Mouse (Mus musculus) stomach, postnatal 0 days (tissue): Measurements from ENCODE around the gene Stpg3.

Experiments
- CTCF ChIP-seq: IDR thresholded peaks from 2 replicates; pipeline ENCODE4 v1.5.1; 2016; ENCODE audit warnings: antibody characterized with exemption, low read depth, mild to moderate bottlenecking, moderate library complexity
- EP300 ChIP-seq: optimal IDR thresholded peaks from 2 replicates; pipeline ENCODE3; 2016; ENCODE audit warnings: antibody characterized with exemption

DNA sequence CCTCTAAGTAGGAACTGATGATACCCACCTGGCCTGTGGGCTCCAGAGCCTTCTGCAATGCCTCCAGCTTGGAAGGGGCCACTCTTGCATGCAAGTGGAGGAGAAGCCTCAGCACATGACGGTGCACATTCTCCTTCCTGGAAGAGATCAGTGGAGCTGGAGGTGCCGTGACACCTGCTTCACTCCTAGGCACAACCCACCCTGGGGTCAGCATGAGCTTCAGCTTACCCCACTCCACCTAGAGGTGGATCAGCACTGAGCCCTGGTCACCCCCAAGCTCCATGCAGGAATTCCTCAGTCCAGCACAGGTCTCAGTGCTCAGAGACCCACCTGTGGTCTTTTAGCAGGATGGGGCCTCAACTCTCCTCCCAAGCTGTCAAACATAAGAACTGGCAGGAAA lies 13.8 kb downstream of the Stpg3 start:
- TF ChIP-seq CTCF: no peak
- TF ChIP-seq EP300: no peak
